Mouse (Mus musculus) neural tube, embryonic 12.5 days (tissue): ENCODE data around the gene C1qtnf9. TPM values are rescaled to one million over a fixed set of nuclear protein-coding genes. Genes with fewer than 3 reads are reported as not detected.

Experiments used
- ATAC-seq: fragments of 200-750 bp; cut with Nextera tagmentation; 2 replicates; pipeline ENCODE4 v1.8.0; 2017; ENCODE audit warnings: low read depth, mild to moderate bottlenecking, moderate TSS enrichment, moderate library complexity; ENCODE audit not compliant: low FRiP score
- H3K27ac ChIP-seq: fragments of 300-500 bp; sonication (generic); 2 replicates; pipeline ENCODE4 v1.5.1; 2016
- H3K27me3 ChIP-seq: fragments of 300-500 bp; sonication (generic); replicated peaks from 2 replicates; pipeline ENCODE4 v1.6.1; 2016; ENCODE audit warnings: mild to moderate bottlenecking
- H3K36me3 ChIP-seq: fragments of 300-500 bp; sonication (generic); 2 replicates; pipeline ENCODE4 v1.6.1; 2016; ENCODE audit warnings: mild to moderate bottlenecking
- H3K4me1 ChIP-seq: fragments of 300-500 bp; sonication (generic); 2 replicates; pipeline ENCODE4 v1.6.1; 2016
- H3K4me2 ChIP-seq: fragments of 300-500 bp; sonication (generic); replicated peaks from 2 replicates; pipeline ENCODE4 v1.6.1; 2016; ENCODE audit warnings: mild to moderate bottlenecking
- H3K4me3 ChIP-seq: fragments of 300-500 bp; sonication (generic); 2 replicates; pipeline ENCODE4 v1.5.1; 2016
- H3K9ac ChIP-seq: fragments of 300-500 bp; sonication (generic); 2 replicates; pipeline ENCODE4 v1.6.1; 2016; ENCODE audit warnings: mild to moderate bottlenecking
- H3K9me3 ChIP-seq: fragments of 300-500 bp; sonication (generic); 2 replicates; pipeline ENCODE4 v1.6.1; 2016; ENCODE audit warnings: mild to moderate bottlenecking
- WGBS: fragments of 180-500 bp; shearing (Covaris S2); methylation state at CpG from one replicate; pipeline ENCODE4 v1.1.7; 2016; 5-methylcytosine and 5-hydroxymethylcytosine counted together
- polyA plus RNA-seq: library from polyadenylated mRNA; unstranded; fragments of >200 nt; fragmentation: Nextera tagmentation; extraction: Ambion mirVana; gene quantifications from 2 replicates; pipeline ENCODE4 v1.2.1, GENCODE M21; 2016

Gene C1qtnf9
- polyA plus RNA-seq, 1 experiment from 2014 or later, result 0.33 TPM

DNA sequence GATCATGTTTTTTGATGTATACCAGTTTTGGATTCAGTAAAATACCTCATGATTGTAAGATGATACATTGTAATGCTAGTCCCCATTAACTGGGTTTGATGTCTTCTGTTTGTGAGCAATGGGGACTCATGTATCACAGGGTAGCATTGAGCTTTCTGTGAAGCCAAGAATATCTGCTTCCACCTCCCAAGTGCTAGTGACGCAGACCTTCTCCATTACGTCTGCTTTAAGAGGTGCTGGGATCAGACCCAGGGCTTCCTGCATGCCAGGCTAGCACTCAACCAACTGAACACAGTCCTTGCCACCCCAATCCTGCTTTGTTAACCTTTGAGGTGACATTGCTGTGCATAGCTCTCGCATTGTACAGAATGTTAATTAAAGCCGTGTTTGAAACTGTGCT lies 30.8 kb downstream of the C1qtnf9 start:
- Histone ChIP-seq H3K9me3 (no peaks in the 10 kb centered on the region), H3K27ac (no peak overlapping the region), H3K4me2 (no peak overlapping the region), H3K4me3 (no peak overlapping the region), H3K27me3 (no peaks in the 10 kb centered on the region), H3K9ac (no peak overlapping the region), H3K4me1 (no peaks in the 10 kb centered on the region), H3K36me3 (peaks cover 28% of the 10 kb centered on the region)
- WGBS, result 95% methylated on average over 4 of the region's 4 CpGs
- no peak for ATAC-seq

DNA sequence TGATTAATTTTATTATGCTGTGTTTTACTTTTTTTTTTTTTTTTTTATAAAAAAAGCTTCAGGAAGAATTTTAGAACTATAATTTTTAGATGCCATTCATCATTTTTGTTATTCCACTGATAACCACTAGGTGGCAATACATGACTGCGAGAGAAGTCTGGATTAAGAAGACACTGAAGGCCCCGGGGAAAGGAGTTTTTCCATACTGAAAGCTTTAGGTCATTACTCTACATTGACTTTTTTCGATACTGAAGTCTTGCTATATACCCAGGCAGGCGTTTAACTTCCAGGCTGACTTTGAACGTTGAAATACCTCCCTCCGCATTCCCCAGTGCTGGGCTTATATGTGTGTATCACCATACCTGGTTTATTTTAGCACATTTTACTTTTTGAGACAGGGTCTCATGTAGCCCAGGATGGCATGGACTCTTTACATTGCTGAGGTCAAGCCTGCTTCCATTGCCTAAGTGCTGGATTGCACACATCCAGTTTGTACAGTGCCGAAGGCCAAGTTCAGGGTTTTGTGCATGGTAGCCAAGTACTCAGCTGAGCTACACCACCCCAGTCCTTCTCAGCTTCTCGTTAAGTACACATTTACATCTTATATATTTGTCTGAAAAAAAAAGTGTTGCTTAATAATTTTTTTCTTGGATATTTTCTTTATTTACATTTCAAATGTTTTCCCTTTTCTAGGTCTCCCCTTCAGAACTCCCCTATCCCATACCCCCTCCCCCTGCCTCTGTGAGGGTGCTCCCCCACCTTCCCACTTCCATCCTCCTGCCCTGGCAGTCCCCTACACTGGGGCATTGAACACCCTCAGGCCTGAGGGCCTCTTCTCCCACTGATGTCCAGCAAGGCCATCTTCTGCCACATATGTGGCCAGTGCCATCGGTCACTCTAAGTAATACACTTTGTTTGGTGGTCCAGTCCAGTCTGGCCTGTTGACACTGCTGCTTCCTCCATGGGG lies 32.1 kb downstream of the C1qtnf9 start:
- H3K4me1 ChIP-seq, result no peaks in the 10 kb centered on the region

DNA sequence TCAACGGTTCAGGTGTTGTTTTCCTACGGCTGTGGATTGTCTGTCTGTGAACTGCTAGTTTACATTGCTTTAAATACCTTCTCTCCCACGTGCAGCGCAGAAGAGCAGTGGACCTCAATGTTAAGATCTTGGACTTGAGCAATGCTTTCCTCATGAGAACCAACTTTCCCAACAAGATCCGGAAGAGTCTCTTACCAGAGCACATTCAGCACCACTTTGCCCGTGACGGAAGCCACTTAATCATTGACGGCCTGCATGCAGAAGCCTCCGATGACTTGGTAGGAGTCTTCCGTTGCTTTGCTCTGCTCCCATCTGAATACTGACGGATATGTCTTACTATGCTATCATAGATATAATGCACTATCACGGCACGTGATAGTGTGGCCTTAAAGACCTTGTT lies 34.1 kb downstream of the C1qtnf9 start:
- no peak overlapping the region for H3K4me3 ChIP-seq
- no peaks in the 10 kb centered on the region for H3K4me1 ChIP-seq
- no peak overlapping the region for H3K4me2 ChIP-seq
- no peak overlapping the region for H3K27ac ChIP-seq
- no peaks in the 10 kb centered on the region for H3K27me3 ChIP-seq
- no peak for ATAC-seq
- H3K9me3 ChIP-seq, result no peaks in the 10 kb centered on the region
- 97% methylated on average over 13 of the region's 13 CpGs for WGBS
- peaks cover 24% of the 10 kb centered on the region for H3K36me3 ChIP-seq
- H3K9ac ChIP-seq, result no peak overlapping the region

More for the DNA sequence above, 32.1 kb downstream of the C1qtnf9 start:
- Histone ChIP-seq H3K27me3 (no peaks in the 10 kb centered on the region), H3K27ac (no peak overlapping the region), H3K9me3 (no peaks in the 10 kb centered on the region), H3K4me3 (no peak overlapping the region), H3K9ac (no peak overlapping the region), H3K4me2 (no peak overlapping the region), H3K36me3 (peaks cover 32% of the 10 kb centered on the region)
- no peak for ATAC-seq
- WGBS, result 60% methylated on average over 9 of the region's 9 CpGs

DNA sequence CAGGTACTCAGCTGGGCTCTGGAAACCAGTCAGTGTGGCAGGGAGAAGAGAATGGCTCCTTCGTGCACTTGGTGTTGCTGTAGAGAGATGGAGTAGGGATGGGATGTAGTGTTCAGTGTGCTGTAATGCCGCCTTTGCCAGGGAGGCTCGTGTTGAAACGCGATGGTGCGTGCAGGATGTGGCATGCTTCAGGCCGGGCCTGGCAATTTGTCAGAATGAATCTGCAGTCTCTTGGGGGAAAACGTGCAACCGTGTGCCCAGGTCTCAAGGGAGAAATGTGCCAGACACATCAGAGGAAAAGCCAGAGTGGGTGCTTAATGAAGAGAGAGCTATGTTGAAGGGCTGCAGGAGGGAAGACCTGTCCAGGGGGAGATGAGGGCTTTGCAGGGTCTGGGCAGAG lies 37.0 kb downstream of the C1qtnf9 start:
- Histone ChIP-seq H3K4me2 (no peak overlapping the region), H3K4me3 (no peak overlapping the region), H3K4me1 (no peaks in the 10 kb centered on the region), H3K36me3 (peaks cover 18% of the 10 kb centered on the region), H3K9ac (no peak overlapping the region), H3K9me3 (no peaks in the 10 kb centered on the region), H3K27me3 (no peaks in the 10 kb centered on the region), H3K27ac (no peak overlapping the region)
- 92% methylated on average over 9 of the region's 9 CpGs for WGBS
- no peak for ATAC-seq

DNA sequence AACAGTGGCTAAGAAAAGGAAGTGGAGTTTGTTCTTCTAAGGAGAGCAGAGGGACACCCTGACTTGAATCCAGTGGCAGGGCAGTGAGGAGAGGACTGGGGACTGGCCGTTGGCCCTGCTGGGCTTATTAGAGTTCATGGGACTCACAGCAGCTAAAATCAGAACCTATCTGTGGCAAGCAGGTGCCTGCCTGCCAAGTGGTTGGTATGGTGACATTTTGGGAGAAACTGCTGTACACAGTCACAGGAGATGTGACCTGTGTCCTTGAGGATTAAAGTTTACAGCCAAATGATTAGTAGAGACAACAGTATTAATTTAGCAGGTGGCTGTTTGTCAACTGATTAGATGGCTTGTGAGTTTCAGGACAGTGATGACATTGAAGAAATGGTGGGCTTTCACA lies 37.9 kb downstream of the C1qtnf9 start:
- H3K4me1 ChIP-seq, result no peaks in the 10 kb centered on the region
- H3K27ac ChIP-seq, result no peak overlapping the region
- no peaks in the 10 kb centered on the region for H3K27me3 ChIP-seq
- WGBS, result 93% methylated on average over 1 of the region's 1 CpGs
- no peak overlapping the region for H3K4me2 ChIP-seq
- peaks cover 18% of the 10 kb centered on the region for H3K36me3 ChIP-seq
- ATAC-seq, result no peak
- no peaks in the 10 kb centered on the region for H3K9me3 ChIP-seq
- H3K9ac ChIP-seq, result no peak overlapping the region
- H3K4me3 ChIP-seq, result no peak overlapping the region

DNA sequence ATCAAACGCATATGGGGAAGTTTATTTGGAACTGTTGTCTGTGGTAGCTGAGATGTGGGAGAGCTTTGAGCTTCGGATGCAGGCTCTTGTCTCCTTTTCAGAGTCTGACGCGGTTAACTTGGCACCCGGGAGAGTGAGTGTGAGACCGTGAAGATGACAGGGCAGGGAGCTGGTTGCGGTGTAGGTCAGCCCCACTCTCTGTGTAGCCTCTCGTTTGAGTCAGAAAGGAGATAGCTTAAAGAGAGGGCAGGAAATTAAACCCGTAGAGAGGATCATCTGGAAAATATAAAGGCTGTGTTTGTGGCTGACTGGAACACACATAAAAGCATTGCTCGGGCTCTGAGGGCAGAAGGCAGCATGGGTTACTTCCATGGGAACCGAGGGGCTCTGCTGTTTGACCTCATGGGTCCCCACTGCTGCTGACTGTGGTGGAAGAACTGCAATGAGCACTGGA lies 39.0 kb downstream of the C1qtnf9 start:
- no peak overlapping the region for H3K4me3 ChIP-seq
- H3K4me2 ChIP-seq, result no peak overlapping the region
- H3K27me3 ChIP-seq, result no peaks in the 10 kb centered on the region
- H3K9ac ChIP-seq, result no peak overlapping the region
- no peak for ATAC-seq
- H3K4me1 ChIP-seq, result no peaks in the 10 kb centered on the region
- peaks cover 18% of the 10 kb centered on the region for H3K36me3 ChIP-seq
- no peaks in the 10 kb centered on the region for H3K9me3 ChIP-seq
- 60% methylated on average over 11 of the region's 11 CpGs for WGBS
- H3K27ac ChIP-seq, result no peak overlapping the region

DNA sequence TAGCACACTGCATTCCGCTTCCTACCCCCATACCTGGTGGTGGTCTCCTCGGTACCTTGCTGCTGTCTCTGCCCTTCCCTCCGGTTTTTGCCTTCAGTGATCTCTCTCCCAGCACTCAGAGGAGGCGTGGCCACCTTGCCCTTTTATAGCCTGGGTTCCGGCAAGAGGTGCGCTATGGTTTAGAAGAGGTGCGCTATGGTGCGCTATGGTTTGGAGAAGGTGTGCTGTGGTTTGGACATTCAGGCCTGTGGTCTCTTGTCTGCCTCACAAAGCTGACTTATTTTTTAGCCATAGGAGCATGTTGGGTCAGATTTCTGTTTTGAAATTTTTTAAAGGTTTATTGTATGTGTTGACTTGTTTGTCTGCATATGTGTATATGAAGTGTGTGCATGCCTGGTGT lies 41.9 kb downstream of the C1qtnf9 start:
- Histone ChIP-seq H3K27ac (no peak overlapping the region), H3K9ac (no peak overlapping the region), H3K36me3 (peaks cover 11% of the 10 kb centered on the region), H3K4me2 (no peak overlapping the region), H3K9me3 (no peaks in the 10 kb centered on the region), H3K4me1 (no peaks in the 10 kb centered on the region), H3K4me3 (no peak overlapping the region), H3K27me3 (no peaks in the 10 kb centered on the region)
- 89% methylated on average over 8 of the region's 8 CpGs for WGBS
- ATAC-seq, result no peak

DNA sequence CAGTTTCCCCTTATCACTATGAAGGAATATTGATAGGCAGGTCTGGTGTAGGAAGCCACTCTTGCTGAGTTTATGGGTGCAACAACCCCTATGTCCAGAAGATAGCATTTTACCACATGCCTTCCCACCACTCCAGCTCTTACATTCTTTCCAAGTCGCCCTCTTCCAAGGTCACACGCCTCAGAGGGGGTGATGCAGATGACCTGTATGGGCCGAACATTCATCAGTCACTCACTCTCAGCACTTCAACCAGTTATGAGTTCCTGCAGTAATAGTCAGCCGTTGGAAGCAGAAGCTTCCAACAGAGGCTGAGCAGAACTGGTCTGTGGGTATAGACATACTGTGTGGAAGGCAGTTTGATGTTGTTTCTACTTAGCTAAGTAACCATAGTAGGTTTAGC lies 43.6 kb downstream of the C1qtnf9 start:
- Histone ChIP-seq H3K27ac (no peak overlapping the region), H3K27me3 (no peaks in the 10 kb centered on the region), H3K36me3 (peaks cover 11% of the 10 kb centered on the region), H3K4me2 (no peak overlapping the region), H3K9me3 (no peaks in the 10 kb centered on the region), H3K4me3 (no peak overlapping the region), H3K9ac (no peak overlapping the region), H3K4me1 (no peaks in the 10 kb centered on the region)
- whole genome bisulfite sequencing, result 91% methylated on average over 4 of the region's 4 CpGs
- ATAC-seq, result no peak

DNA sequence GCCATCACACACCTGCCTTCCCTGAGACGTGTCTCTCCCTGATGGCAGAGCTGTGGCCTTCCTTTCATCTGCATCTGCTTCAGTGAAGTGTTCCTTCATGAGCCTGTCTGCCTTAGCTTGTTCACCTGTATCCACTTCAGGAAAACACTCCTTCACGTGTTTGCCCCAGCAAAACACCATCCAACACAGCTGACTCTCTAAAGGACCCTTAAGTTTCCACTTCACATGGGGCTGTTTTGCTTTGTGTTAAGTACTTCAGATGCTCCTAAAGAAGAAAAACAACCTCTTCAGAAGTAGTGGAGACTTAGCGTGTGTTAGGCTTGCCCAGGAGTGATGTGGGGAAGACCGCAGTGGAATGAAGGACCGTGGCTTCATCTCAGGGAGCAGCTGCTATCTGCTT lies 47.2 kb downstream of the C1qtnf9 start:
- Histone ChIP-seq H3K9me3 (no peaks in the 10 kb centered on the region), H3K27me3 (no peaks in the 10 kb centered on the region), H3K4me1 (no peaks in the 10 kb centered on the region), H3K27ac (no peak overlapping the region), H3K36me3 (peaks cover 11% of the 10 kb centered on the region), H3K9ac (no peak overlapping the region), H3K4me3 (no peak overlapping the region), H3K4me2 (no peak overlapping the region)
- 89% methylated on average over 5 of the region's 5 CpGs for WGBS
- ATAC-seq, result no peak

DNA sequence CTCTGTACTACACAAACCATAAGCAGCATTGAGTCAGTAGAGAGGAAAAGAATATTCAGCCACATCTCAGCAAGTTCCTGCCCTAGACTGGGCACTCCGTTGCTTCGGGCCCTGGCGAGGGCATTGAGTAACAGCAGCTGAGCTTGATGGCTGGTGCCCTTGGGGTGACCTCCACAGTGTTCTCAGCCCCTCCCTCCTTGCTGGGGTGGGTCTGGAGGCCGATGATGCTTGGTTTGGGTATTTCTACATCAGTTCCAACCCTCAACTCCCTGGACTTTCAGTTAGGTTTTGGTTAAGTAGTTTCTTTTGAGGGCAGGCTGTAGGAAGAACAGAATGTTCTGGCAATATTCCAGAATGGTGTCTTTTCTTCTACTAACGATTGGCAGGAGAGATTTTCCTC lies 50.1 kb downstream of the C1qtnf9 start:
- no peaks in the 10 kb centered on the region for H3K4me1 ChIP-seq
- no peak overlapping the region for H3K4me3 ChIP-seq
- no peaks in the 10 kb centered on the region for H3K9me3 ChIP-seq
- H3K4me2 ChIP-seq, result no peak overlapping the region
- no peak overlapping the region for H3K27ac ChIP-seq
- 85% methylated on average over 5 of the region's 5 CpGs for WGBS
- peaks cover 6% of the 10 kb centered on the region for H3K36me3 ChIP-seq
- H3K9ac ChIP-seq, result no peak overlapping the region
- no peak for ATAC-seq
- H3K27me3 ChIP-seq, result no peaks in the 10 kb centered on the region

DNA sequence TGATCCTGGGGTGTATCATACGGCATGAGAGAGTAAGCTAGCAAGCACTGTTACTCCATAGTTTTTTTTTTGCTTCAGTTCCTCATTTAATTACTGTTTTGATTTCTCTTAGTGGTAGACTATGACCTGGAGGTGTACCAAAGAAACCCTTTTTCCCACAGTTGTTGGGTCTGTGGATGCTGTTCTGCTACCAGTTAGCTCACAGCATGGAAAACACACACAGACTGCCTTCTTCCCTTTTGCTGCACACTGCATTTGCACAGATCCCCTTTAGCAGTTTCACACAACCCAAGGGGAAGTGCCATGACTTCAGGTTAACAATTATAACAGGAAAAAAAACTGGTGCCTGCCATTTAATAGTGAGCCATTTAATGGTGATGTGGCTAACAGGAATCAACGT lies 62.2 kb downstream of the C1qtnf9 start:
- Histone ChIP-seq H3K4me1 (no peaks in the 10 kb centered on the region), H3K9ac (no peak overlapping the region), H3K4me3 (no peak overlapping the region), H3K27me3 (no peaks in the 10 kb centered on the region), H3K4me2 (no peak overlapping the region), H3K36me3 (peaks cover 24% of the 10 kb centered on the region), H3K27ac (no peak overlapping the region), H3K9me3 (peaks cover 5% of the 10 kb centered on the region; the same call in 1 of the 2 replicates)
- ATAC-seq, result no peak
- WGBS, result 89% methylated on average over 2 of the region's 2 CpGs
